Mouse (Mus musculus) heart, embryonic 11.5 days (tissue): ENCODE measurements at regions not wholly inside any gene's neighbourhood (a gene's known extent, or its start where the extent isn't known, plus 50 kb on each side); places are given as distances from the start of the nearest gene placed in this dataset.
"Not testable (repeated sequence)": the region's sequence is repeated elsewhere in the genome, so short reads cannot be mapped to it uniquely, and the experiment has no call there.

Experiments
- ATAC-seq: fragments of 200-750 bp; cut with Nextera tagmentation; replicated peaks from 2 replicates; pipeline ENCODE4 v1.8.0; 2017; ENCODE audit warnings: moderate library complexity; ENCODE audit not compliant: insufficient number of reproducible peaks, low FRiP score, low TSS enrichment
- H3K27ac ChIP-seq: fragments of 300-500 bp; sonication (generic); 2 replicates; pipeline ENCODE4 v1.5.1; 2014; ENCODE audit warnings: mild to moderate bottlenecking, low read depth, low read length
- H3K27me3 ChIP-seq: fragments of 300-500 bp; sonication (generic); 2 replicates; pipeline ENCODE4 v1.6.1; 2014; ENCODE audit warnings: mild to moderate bottlenecking, low read length, mixed read lengths; ENCODE audit not compliant: control insufficient read depth, insufficient read depth
- H3K36me3 ChIP-seq: fragments of 300-500 bp; sonication (generic); 2 replicates; pipeline ENCODE4 v1.6.1; 2014; ENCODE audit warnings: mild to moderate bottlenecking, low read length, moderate library complexity, mixed read lengths; ENCODE audit not compliant: control insufficient read depth, insufficient read depth
- H3K4me1 ChIP-seq: fragments of 300-500 bp; sonication (generic); 2 replicates; pipeline ENCODE4 v1.6.1; 2014; ENCODE audit warnings: low read length; ENCODE audit not compliant: control insufficient read depth, insufficient read depth
- H3K4me2 ChIP-seq: fragments of 300-500 bp; sonication (generic); 2 replicates; pipeline ENCODE4 v1.6.1; 2014; ENCODE audit warnings: mild to moderate bottlenecking, moderate library complexity
- H3K4me3 ChIP-seq: fragments of 300-500 bp; sonication (generic); 2 replicates; pipeline ENCODE4 v1.5.1; 2014; ENCODE audit warnings: low read depth, low read length
- H3K9ac ChIP-seq: fragments of 300-500 bp; sonication (generic); 2 replicates; pipeline ENCODE4 v1.6.1; 2014; ENCODE audit warnings: mild to moderate bottlenecking, low read depth, low read length, moderate library complexity
- H3K9me3 ChIP-seq: fragments of 300-500 bp; sonication (generic); replicated peaks from 2 replicates; pipeline ENCODE4 v1.6.1; 2016; ENCODE audit warnings: low read length; ENCODE audit not compliant: control insufficient read depth
- WGBS: fragments of 180-500 bp; shearing (Covaris S2); extraction: QIAGEN DNeasy Blood & Tissue Kit; methylation state at CpG from one replicate; pipeline ENCODE4 v1.1.7; 2014; ENCODE audit not compliant: insufficient replicate concordance; 5-methylcytosine and 5-hydroxymethylcytosine counted together

- Histone ChIP-seq H3K4me3 (no peak overlapping the region), H3K9me3 (no peaks in the 10 kb centered on the region), H3K4me2 (no peak overlapping the region), H3K36me3 (no peaks in the 10 kb centered on the region), H3K27ac (no peak overlapping the region), H3K27me3 (no peaks in the 10 kb centered on the region), H3K4me1 (peaks cover 4% of the 10 kb centered on the region), H3K9ac (no peak overlapping the region)
- ATAC-seq: no peak
- 64% methylated on average over 7 of the region's 7 CpGs for WGBS
Measured at GRCm38 (mm10) chr17:50346451-50347192, 53.2 kb upstream of the Dazl start.

DNA sequence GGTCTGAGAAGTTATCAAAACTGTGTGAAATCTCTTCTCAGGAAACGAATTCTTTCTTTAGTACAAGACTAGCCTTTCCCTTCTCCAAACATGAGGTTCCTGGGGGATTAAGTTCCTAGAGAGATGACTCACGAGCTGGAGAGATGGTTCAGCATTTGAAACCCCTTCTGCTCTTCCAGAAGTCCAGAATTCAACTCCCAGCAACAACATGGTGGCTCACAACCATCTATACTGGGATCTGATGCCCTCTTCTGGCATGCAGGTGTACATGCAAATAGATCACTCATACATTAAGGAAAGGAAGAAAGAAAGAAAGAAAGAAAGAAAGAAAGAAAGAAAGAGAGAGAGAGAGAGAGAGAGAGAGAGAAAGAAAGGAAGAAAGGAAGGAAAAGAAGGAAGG lies 60.4 kb upstream of the Dazl start:
- not testable (repeated sequence) for H3K27me3 ChIP-seq, H3K4me1 ChIP-seq, H3K9ac ChIP-seq, H3K4me3 ChIP-seq, ATAC-seq, H3K9me3 ChIP-seq, H3K36me3 ChIP-seq, H3K27ac ChIP-seq, H3K4me2 ChIP-seq
- 57% methylated on average over 2 of the region's 2 CpGs for WGBS

DNA sequence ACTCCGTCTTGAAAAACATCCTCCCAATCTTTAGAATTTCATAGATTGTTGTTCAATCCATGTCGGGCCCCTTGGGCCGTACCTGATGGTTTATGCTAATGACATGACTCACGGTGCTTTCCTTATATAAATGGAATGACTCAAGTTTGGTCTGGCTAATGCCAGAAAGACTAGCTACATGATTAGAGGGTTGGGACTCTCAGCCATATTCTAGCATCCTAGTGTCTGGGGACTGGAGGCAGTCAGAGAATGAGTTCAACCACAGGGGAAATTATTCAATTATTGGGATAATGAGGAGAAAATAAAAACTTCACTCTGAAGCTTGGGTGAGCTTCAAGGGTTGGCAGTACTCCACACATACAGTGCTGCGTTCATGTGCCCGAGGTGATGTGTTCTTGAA lies 60.9 kb upstream of the Dazl start:
- WGBS: 84% methylated on average over 6 of the region's 6 CpGs
- Histone ChIP-seq H3K4me3 (no peak overlapping the region), H3K36me3 (no peaks in the 10 kb centered on the region), H3K9me3 (peaks cover 8% of the 10 kb centered on the region; the same call in 1 of the 2 replicates), H3K27me3 (no peaks in the 10 kb centered on the region), H3K4me1 (peaks cover 4% of the 10 kb centered on the region), H3K9ac (no peak overlapping the region), H3K4me2 (no peak overlapping the region), H3K27ac (no peak overlapping the region)
- no peak for ATAC-seq

DNA sequence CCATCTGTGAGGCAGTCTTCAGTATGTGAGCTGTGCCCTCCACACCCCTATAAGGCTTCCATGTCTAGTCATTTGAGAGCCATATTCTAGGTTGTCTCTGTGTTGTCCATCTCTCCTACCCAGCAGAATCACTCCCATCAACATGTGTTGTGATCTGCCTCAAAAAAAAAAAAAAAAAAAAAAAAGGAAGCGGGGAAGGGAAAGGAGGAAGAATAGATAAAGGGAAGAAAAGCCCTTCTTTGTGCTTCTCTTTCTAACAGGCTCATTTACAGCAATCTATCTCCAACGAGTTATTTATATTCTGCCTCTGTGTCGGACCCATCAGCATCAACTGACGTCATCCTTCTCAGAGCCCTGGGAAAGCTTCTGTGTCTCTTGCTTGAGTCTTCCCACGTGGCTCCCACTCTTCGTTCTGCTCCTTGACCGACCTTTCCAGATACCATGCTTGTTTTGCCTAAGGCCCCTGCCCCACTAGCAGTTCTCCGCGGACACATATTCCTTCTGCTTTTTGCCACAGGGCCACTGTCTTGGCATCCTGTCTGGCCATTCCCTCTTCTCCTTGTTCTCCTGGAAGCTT lies 68.3 kb upstream of the Dazl start:
- H3K9me3 ChIP-seq: no peaks in the 10 kb centered on the region
- no peak for ATAC-seq
- no peaks in the 10 kb centered on the region for H3K36me3 ChIP-seq
- no peaks in the 10 kb centered on the region for H3K4me1 ChIP-seq
- no peak overlapping the region for H3K27ac ChIP-seq
- no peak overlapping the region for H3K4me2 ChIP-seq
- H3K4me3 ChIP-seq: no peak overlapping the region
- no peaks in the 10 kb centered on the region for H3K27me3 ChIP-seq
- no peak overlapping the region for H3K9ac ChIP-seq
- 62% methylated on average over 9 of the region's 9 CpGs for WGBS

DNA sequence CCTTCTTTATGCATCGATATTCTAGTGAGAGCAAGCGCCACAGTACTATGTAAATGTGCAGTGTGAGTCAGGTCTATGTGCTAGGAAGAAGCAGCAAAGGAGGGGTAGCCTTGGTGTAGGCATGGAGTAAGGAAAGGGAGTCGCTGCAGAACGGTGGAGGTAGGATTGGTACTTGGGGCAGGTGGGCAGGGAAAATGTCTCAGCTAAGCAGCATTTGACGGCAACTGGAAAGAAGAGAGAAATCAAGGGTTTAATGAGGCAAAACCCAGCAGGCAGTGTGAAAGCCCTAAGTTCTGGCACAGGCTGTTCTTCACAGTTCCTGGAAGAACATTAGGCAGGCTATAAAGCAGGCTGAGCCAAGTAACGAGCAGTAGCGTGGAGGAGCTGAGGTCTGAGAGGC lies 72.0 kb upstream of the Dazl start:
- 85% methylated on average over 7 of the region's 7 CpGs for whole genome bisulfite sequencing
- no peaks in the 10 kb centered on the region for H3K27me3 ChIP-seq
- ATAC-seq: no peak

DNA sequence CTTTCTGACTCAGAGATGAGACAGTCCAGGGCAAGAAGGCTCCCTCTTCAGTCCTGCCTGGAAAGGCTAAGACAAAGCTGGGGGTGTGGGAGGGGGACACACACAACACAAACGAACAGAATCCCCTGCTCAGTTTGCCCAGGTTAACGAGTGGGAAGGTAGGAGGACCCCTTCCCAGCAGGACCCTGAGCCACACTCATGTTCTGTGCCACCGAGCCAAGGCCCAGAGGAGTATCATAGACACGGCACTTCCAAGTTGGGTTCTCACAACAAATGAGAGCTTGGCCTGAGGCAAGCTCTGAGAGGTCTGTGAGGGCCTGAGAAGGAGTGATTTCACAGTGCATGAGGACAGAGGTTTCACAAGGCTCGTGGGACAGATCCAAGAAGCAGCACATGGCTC lies 72.7 kb upstream of the Dazl start:
- no peak for ATAC-seq
- no peaks in the 10 kb centered on the region for H3K4me1 ChIP-seq
- no peaks in the 10 kb centered on the region for H3K36me3 ChIP-seq
- H3K4me3 ChIP-seq: no peak overlapping the region
- H3K27me3 ChIP-seq: no peaks in the 10 kb centered on the region
- 65% methylated on average over 5 of the region's 5 CpGs for WGBS
- no peak overlapping the region for H3K4me2 ChIP-seq
- H3K27ac ChIP-seq: no peak overlapping the region
- no peak overlapping the region for H3K9ac ChIP-seq
- H3K9me3 ChIP-seq: no peaks in the 10 kb centered on the region

More for the DNA sequence above, 72.0 kb upstream of the Dazl start:
- Histone ChIP-seq H3K4me1 (no peaks in the 10 kb centered on the region), H3K9me3 (no peaks in the 10 kb centered on the region), H3K4me2 (no peak overlapping the region), H3K27ac (no peak overlapping the region), H3K4me3 (no peak overlapping the region), H3K36me3 (no peaks in the 10 kb centered on the region), H3K9ac (no peak overlapping the region)

GRCm38 (mm10) chr17:50369216-50369875 lies 75.9 kb upstream of the Dazl start:
- Histone ChIP-seq H3K4me2 (no peak overlapping the region), H3K9me3 (no peaks in the 10 kb centered on the region), H3K27me3 (no peaks in the 10 kb centered on the region), H3K4me3 (no peak overlapping the region), H3K9ac (no peak overlapping the region), H3K36me3 (no peaks in the 10 kb centered on the region), H3K27ac (no peak overlapping the region), H3K4me1 (no peaks in the 10 kb centered on the region)
- ATAC-seq: no peak
- 78% methylated on average over 6 of the region's 6 CpGs for WGBS

- H3K9me3 ChIP-seq: no peaks in the 10 kb centered on the region
- H3K27ac ChIP-seq: no peak overlapping the region
- no peaks in the 10 kb centered on the region for H3K36me3 ChIP-seq
- no peaks in the 10 kb centered on the region for H3K27me3 ChIP-seq
- ATAC-seq: no peak
- WGBS: 83% methylated on average over 1 of the region's 1 CpGs
- no peaks in the 10 kb centered on the region for H3K4me1 ChIP-seq
- H3K9ac ChIP-seq: no peak overlapping the region
- H3K4me3 ChIP-seq: no peak overlapping the region
- H3K4me2 ChIP-seq: no peak overlapping the region
Measured at GRCm38 (mm10) chr17:50370484-50370883, 77.0 kb upstream of the Dazl start.
